Mouse (Mus musculus): Measurements from ENCODE around the gene Pgbd5. TPM values are rescaled to one million over a fixed set of nuclear protein-coding genes. Genes with fewer than 3 reads are reported as not detected.

Pgbd5 gene
- total RNA-seq, 2 experiments from 2014 or later = 291 to 304 TPM

GRCm38 (mm10) chr8:124346852-124347523 is 92.5 kb downstream of the Pgbd5 start:
- H3K4me3 ChIP-seq = no peak overlapping the region
- peak; percentile 94 for TF ChIP-seq CTCF (conservative IDR thresholded peaks at IDR 0.05)
- H3K27ac ChIP-seq = no peak overlapping the region
- peak; percentile 54 to 75 for DNase-seq (ENCODE audit: low spot score in 2 of 2)

GRCm38 (mm10) chr8:124345098-124345497 is 94.4 kb downstream of the Pgbd5 start:
- no peak for TF ChIP-seq CTCF (conservative IDR thresholded peaks at IDR 0.05)
- H3K4me3 ChIP-seq = no peak overlapping the region
- DNase-seq (ENCODE audit: low spot score in 2 of 2) = no peak
- no peak overlapping the region for H3K27ac ChIP-seq

GRCm38 (mm10) chr8:124343991-124344390 is 95.5 kb downstream of the Pgbd5 start:
- no peak overlapping the region for H3K27ac ChIP-seq
- no peak for DNase-seq (ENCODE audit: low spot score in 2 of 2)
- TF ChIP-seq CTCF (conservative IDR thresholded peaks at IDR 0.05) = no peak
- H3K4me3 ChIP-seq = no peak overlapping the region

- no peak for DNase-seq (ENCODE audit: low spot score in 2 of 2)
- Histone ChIP-seq H3K4me3 (no peak overlapping the region), H3K27ac (no peak overlapping the region)
- TF ChIP-seq CTCF (conservative IDR thresholded peaks at IDR 0.05) = no peak
Measured at GRCm38 (mm10) chr8:124343151-124343550, 96.3 kb downstream of the Pgbd5 start.

GRCm38 (mm10) chr8:124340360-124341068 is 98.9 kb downstream of the Pgbd5 start:
- no peak for TF ChIP-seq CTCF (conservative IDR thresholded peaks at IDR 0.05)
- Histone ChIP-seq H3K27ac (no peak overlapping the region), H3K4me3 (no peak overlapping the region)
- no peak for DNase-seq (ENCODE audit: low spot score in 2 of 2)

- TF ChIP-seq CTCF (conservative IDR thresholded peaks at IDR 0.05) = no peak
- H3K4me3 ChIP-seq = no peak overlapping the region
- no peak overlapping the region for H3K27ac ChIP-seq
- no peak for DNase-seq (ENCODE audit: low spot score in 2 of 2)
Measured at GRCm38 (mm10) chr8:124339742-124340141, 99.7 kb downstream of the Pgbd5 start.

- H3K4me3 ChIP-seq = no peak overlapping the region
- no peak for DNase-seq (ENCODE audit: low spot score in 2 of 2)
- TF ChIP-seq CTCF (conservative IDR thresholded peaks at IDR 0.05) = no peak
- no peak overlapping the region for H3K27ac ChIP-seq
Measured at GRCm38 (mm10) chr8:124336302-124336701, 103.2 kb downstream of the Pgbd5 start.

- TF ChIP-seq CTCF (conservative IDR thresholded peaks at IDR 0.05) = no peak
- DNase-seq (ENCODE audit: low spot score in 2 of 2) = no peak
- H3K4me3 ChIP-seq = no peak overlapping the region
Measured at GRCm38 (mm10) chr8:124331706-124332105, 107.8 kb downstream of the Pgbd5 start.

GRCm38 (mm10) chr8:124331094-124331493 is 108.4 kb downstream of the Pgbd5 start:
- TF ChIP-seq CTCF (conservative IDR thresholded peaks at IDR 0.05) = no peak
- H3K27ac ChIP-seq = peak overlapping the region; percentile 62

More at GRCm38 (mm10) chr8:124331706-124332105, 107.8 kb downstream of the Pgbd5 start:
- no peak overlapping the region for H3K27ac ChIP-seq

GRCm38 (mm10) chr8:124330433-124330832 is 109.0 kb downstream of the Pgbd5 start:
- peak overlapping the region; percentile 62; the same call in 1 of the 2 replicates for H3K27ac ChIP-seq
- no peak overlapping the region for H3K4me3 ChIP-seq
- peak in 1 of 2 experiments; percentile 34 for DNase-seq (ENCODE audit: low spot score in 2 of 2)
- no peak for TF ChIP-seq CTCF (conservative IDR thresholded peaks at IDR 0.05)

More at GRCm38 (mm10) chr8:124331094-124331493, 108.4 kb downstream of the Pgbd5 start:
- no peak overlapping the region for H3K4me3 ChIP-seq
- no peak for DNase-seq (ENCODE audit: low spot score in 2 of 2)

- no peak for TF ChIP-seq CTCF (conservative IDR thresholded peaks at IDR 0.05)
- Histone ChIP-seq H3K4me3 (no peak overlapping the region), H3K27ac (no peak overlapping the region)
- DNase-seq (ENCODE audit: low spot score in 2 of 2) = no peak
Measured at GRCm38 (mm10) chr8:124329690-124330089, 109.8 kb downstream of the Pgbd5 start.

- no peak for DNase-seq (ENCODE audit: low spot score in 2 of 2)
- no peak overlapping the region for H3K4me3 ChIP-seq
- TF ChIP-seq CTCF (conservative IDR thresholded peaks at IDR 0.05) = no peak
- H3K27ac ChIP-seq = no peak overlapping the region
Measured at GRCm38 (mm10) chr8:124328259-124328658, 111.2 kb downstream of the Pgbd5 start.

- DNase-seq (ENCODE audit: low spot score in 2 of 2) = peak in 1 of 2 experiments; percentile 23
- Histone ChIP-seq H3K4me3 (no peak overlapping the region), H3K27ac (no peak overlapping the region)
- no peak for TF ChIP-seq CTCF (conservative IDR thresholded peaks at IDR 0.05)
Measured at GRCm38 (mm10) chr8:124323356-124323755, 116.1 kb downstream of the Pgbd5 start.
